18 mouse cellular contexts compared by ENCODE assay signal in genomic region chr8:10483841-10484240, GRCm38 (mm10).
DNase-seq lines count a peak whose midpoint lies in the region; ATAC-seq and TF ChIP-seq lines count a peak whose summit lies in the region.
"Had no signal": no experiment of that assay in that cellular context is flagged by ENCODE, and none has a peak within 500 bp of the region (broad histone marks: within the 10 kb centered on the region; RNA-seq: fewer than 3 reads in every experiment).

No protein-coding gene starts in this region.

- H3K4me3 ChIP-seq in lung, embryonic 14.5 days (ENCODE audit: low read depth, low read length) = no peak overlapping the region
- H3K4me3 ChIP-seq: embryonic facial prominence, embryonic 10.5 days; forebrain, embryonic 13.5 days; heart, embryonic 13.5 days; hindbrain, embryonic 15.5 days had no signal

- H3K4me1 ChIP-seq in lung, embryonic 14.5 days (ENCODE audit: insufficient read depth) = no peaks in the 10 kb centered on the region
- H3K4me1 ChIP-seq: embryonic facial prominence, embryonic 10.5 days; heart, embryonic 13.5 days had no signal

- no peaks in the 10 kb centered on the region for H3K9me3 ChIP-seq in lung, embryonic 14.5 days (ENCODE audit: low read depth, low read length)
- H3K9me3 ChIP-seq: embryonic facial prominence, embryonic 10.5 days; heart, embryonic 13.5 days; hindbrain, embryonic 15.5 days had no signal

- H3K36me3 ChIP-seq in lung, embryonic 14.5 days (ENCODE audit: insufficient read depth) = no peaks in the 10 kb centered on the region
- H3K36me3 ChIP-seq: embryonic facial prominence, embryonic 10.5 days; heart, embryonic 13.5 days; hindbrain, embryonic 15.5 days had no signal

- ATAC-seq in lung, embryonic 14.5 days (ENCODE audit: insufficient read depth) = no peak
- peak; percentile 81 for ATAC-seq in megakaryocyte progenitor cell, adult 5-6 weeks (replicated peaks; ENCODE audit: poor library complexity)
- ATAC-seq: forebrain, embryonic 13.5 days; forebrain, postnatal 0 days had no signal

- no peak overlapping the region for H3K9ac ChIP-seq in lung, embryonic 14.5 days
- H3K9ac ChIP-seq: forebrain, embryonic 13.5 days; forebrain, postnatal 0 days; heart, embryonic 13.5 days; hindbrain, embryonic 15.5 days had no signal

- DNase-seq in lung, embryonic 14.5 days = peak; percentile 3
- DNase-seq in lung, postnatal 4 days = no peak
- peak; percentile 20 to 39 for DNase-seq in right cerebral cortex, adult 2 months (ENCODE audit: low spot score in 2 of 2)
- DNase-seq in right cerebral cortex, postnatal 25 days = no peak
- no peak for DNase-seq in layer of hippocampus, postnatal 14 days (ENCODE audit: low spot score in 2 of 2)
- DNase-seq: adrenal gland, adult 8-10 months; adrenal gland, postnatal 36 days; cerebellum, adult 11 months; cerebellum, adult 9-10 months; cerebellum, postnatal 36 days; forebrain, postnatal 0 days; gastrocnemius, postnatal 14 days; heart, postnatal 36 days had no signal

- no peaks in the 10 kb centered on the region for H3K27me3 ChIP-seq in lung, embryonic 14.5 days (ENCODE audit: insufficient read depth, low read length)
- H3K27me3 ChIP-seq: forebrain, embryonic 13.5 days; heart, embryonic 13.5 days; hindbrain, embryonic 15.5 days had no signal

- 21% methylated on average over 5 of the region's 5 CpGs for WGBS in lung, embryonic 14.5 days

- no peak for TF ChIP-seq CTCF in lung, embryonic 14.5 days (IDR thresholded peaks at IDR 0.05; ENCODE audit: low read depth)

- no peak overlapping the region for H3K27ac ChIP-seq in lung, embryonic 14.5 days (ENCODE audit: low read depth)
- H3K27ac ChIP-seq: embryonic facial prominence, embryonic 10.5 days; forebrain, embryonic 13.5 days; heart, embryonic 13.5 days; hindbrain, embryonic 15.5 days had no signal

- no peak overlapping the region for H3K4me2 ChIP-seq in lung, embryonic 14.5 days
- H3K4me2 ChIP-seq: forebrain, embryonic 13.5 days; heart, embryonic 13.5 days; hindbrain, embryonic 15.5 days had no signal

Comparison
In these comparisons a context has a peak if more than half of its experiments do, and no peak if none do; other contexts are left out.
1. DNase-seq: peak in lung, embryonic 14.5 days (single experiment) and right cerebral cortex, adult 2 months (2 of 2); none in lung, postnatal 4 days (0 of 2), right cerebral cortex, postnatal 25 days (single experiment) and layer of hippocampus, postnatal 14 days (0 of 2).